Comparison of ENCODE assay signal across 12 mouse cellular contexts in genomic region chr2:32496190-32496589, GRCm38 (mm10). TPM values are rescaled to one million over a fixed set of nuclear protein-coding genes. Genes with fewer than 3 reads are reported as not detected.
A peak's percentile ranks its signal among the peaks of the same experiment; 100 is the strongest.
DNase-seq lines count a peak whose midpoint lies in the region; ATAC-seq and TF ChIP-seq lines count a peak whose summit lies in the region.
"Had no signal": no experiment of that assay in that cellular context is flagged by ENCODE, and none has a peak within 500 bp of the region (broad histone marks: within the 10 kb centered on the region; RNA-seq: fewer than 3 reads in every experiment).

No protein-coding gene starts in this region.

- peak; percentile 22 to 32 for DNase-seq in spleen, postnatal 36 days (ENCODE audit: low spot score in 2 of 2)
- DNase-seq in spleen, postnatal 4 days (ENCODE audit: low spot score in 2 of 2): no peak
- peak; percentile 50 to 69 for DNase-seq in natural killer cell, adult 2 months (ENCODE audit: low spot score in 2 of 2)
- DNase-seq in stomach, postnatal 0 days (ENCODE audit: low spot score): no peak
- no peak for DNase-seq in right cerebral cortex, postnatal 10 days (ENCODE audit: low spot score in 2 of 2)
- DNase-seq: cerebellum, adult 9-10 months; heart, postnatal 10 days had no signal

- ATAC-seq in liver, embryonic 12.5 days: peak; percentile 36; the same call in 1 of the 2 replicates
- ATAC-seq in forebrain, embryonic 12.5 days (ENCODE audit: low FRiP score): no peak
- no peak for ATAC-seq in stomach, postnatal 0 days (ENCODE audit: low FRiP score, low TSS enrichment)
- ATAC-seq: midbrain, embryonic 16.5 days had no signal

- 0 out of 2 replicates have a peak, but pooled peaks cover 4% of the 10 kb centered on the region for H3K9me3 ChIP-seq in liver, embryonic 12.5 days (replicated peaks)
- no peaks in the 10 kb centered on the region for H3K9me3 ChIP-seq in forebrain, embryonic 12.5 days
- no peaks in the 10 kb centered on the region for H3K9me3 ChIP-seq in stomach, postnatal 0 days (ENCODE audit: control insufficient read depth, low read length)
- H3K9me3 ChIP-seq: limb, embryonic 15.5 days had no signal

- H3K4me3 ChIP-seq in liver, embryonic 12.5 days: peak overlapping the region; percentile 45; the same call in 1 of the 2 replicates
- no peak overlapping the region for H3K4me3 ChIP-seq in forebrain, embryonic 12.5 days (replicated peaks)
- no peak overlapping the region for H3K4me3 ChIP-seq in stomach, postnatal 0 days (ENCODE audit: low read depth, low read length)
- H3K4me3 ChIP-seq: layer of hippocampus, adult 2 months; limb, embryonic 15.5 days had no signal

- no peaks in the 10 kb centered on the region for H3K27me3 ChIP-seq in liver, embryonic 12.5 days (replicated peaks)
- no peaks in the 10 kb centered on the region for H3K27me3 ChIP-seq in forebrain, embryonic 12.5 days
- H3K27me3 ChIP-seq in stomach, postnatal 0 days (ENCODE audit: control insufficient read depth, insufficient read depth, low read length): no peaks in the 10 kb centered on the region
- H3K27me3 ChIP-seq: limb, embryonic 15.5 days had no signal

- H3K9ac ChIP-seq in liver, embryonic 12.5 days: no peak overlapping the region
- no peak overlapping the region for H3K9ac ChIP-seq in forebrain, embryonic 12.5 days
- H3K9ac ChIP-seq in stomach, postnatal 0 days (ENCODE audit: low read length): no peak overlapping the region
- H3K9ac ChIP-seq: limb, embryonic 15.5 days had no signal

- WGBS in liver, embryonic 12.5 days (ENCODE audit: insufficient replicate concordance): 19% methylated on average over 5 of the region's 5 CpGs
- 75% methylated on average over 5 of the region's 5 CpGs for WGBS in forebrain, embryonic 12.5 days
- WGBS in stomach, postnatal 0 days: 46% methylated on average over 5 of the region's 5 CpGs

- no peaks in the 10 kb centered on the region for H3K36me3 ChIP-seq in liver, embryonic 12.5 days
- no peaks in the 10 kb centered on the region for H3K36me3 ChIP-seq in forebrain, embryonic 12.5 days (replicated peaks)
- H3K36me3 ChIP-seq in stomach, postnatal 0 days (ENCODE audit: control insufficient read depth, insufficient read depth, low read length): no peaks in the 10 kb centered on the region
- H3K36me3 ChIP-seq: limb, embryonic 15.5 days had no signal

- 0 out of 2 replicates have a peak overlapping the region, but pooled peaks have one; percentile 67 for H3K27ac ChIP-seq in liver, embryonic 12.5 days
- H3K27ac ChIP-seq in forebrain, embryonic 12.5 days: no peak overlapping the region
- H3K27ac ChIP-seq in stomach, postnatal 0 days (replicated peaks): no peak overlapping the region
- H3K27ac ChIP-seq: layer of hippocampus, adult 2 months; limb, embryonic 15.5 days had no signal

- H3K4me2 ChIP-seq in liver, embryonic 12.5 days: peak overlapping the region; percentile 78
- H3K4me2 ChIP-seq in forebrain, embryonic 12.5 days: no peak overlapping the region
- H3K4me2 ChIP-seq in stomach, postnatal 0 days (replicated peaks; ENCODE audit: low read depth): no peak overlapping the region
- H3K4me2 ChIP-seq: limb, embryonic 15.5 days had no signal

- no peak for TF ChIP-seq EP300 in stomach, postnatal 0 days (optimal IDR thresholded peaks at IDR 0.05)

- peaks cover 37% of the 10 kb centered on the region for H3K4me1 ChIP-seq in liver, embryonic 12.5 days
- H3K4me1 ChIP-seq in forebrain, embryonic 12.5 days: no peaks in the 10 kb centered on the region
- H3K4me1 ChIP-seq in stomach, postnatal 0 days (replicated peaks; ENCODE audit: control insufficient read depth, insufficient read depth): no peaks in the 10 kb centered on the region
- H3K4me1 ChIP-seq: limb, embryonic 15.5 days had no signal

- TF ChIP-seq CTCF in stomach, postnatal 0 days (IDR thresholded peaks at IDR 0.05; ENCODE audit: low read depth): no peak

RNA-seq across cellular contexts. Expression of gene Fam102a, which starts 38.9 kb away (rescaled TPM):
- polyA plus RNA-seq in liver, embryonic 12.5 days (2016; fragmentation: Nextera tagmentation; extraction: Ambion mirVana): 2.4 and 2.5 TPM in 2 replicates
- 8.7 and 9.6 TPM in 2 replicates for polyA plus RNA-seq in forebrain, embryonic 12.5 days (2016; fragmentation: Nextera tagmentation; extraction: Ambion mirVana)
- 16.6 and 20.2 TPM in 2 replicates for polyA plus RNA-seq in stomach, postnatal 0 days (2015; fragmentation: Nextera tagmentation; extraction: Ambion mirVana)

RNA-seq across cellular contexts. Expression of gene Slc25a25, which starts 44.9 kb away (rescaled TPM):
- polyA plus RNA-seq in liver, embryonic 12.5 days (2016; fragmentation: Nextera tagmentation; extraction: Ambion mirVana): 11.4 and 11.9 TPM in 2 replicates
- 38.8 and 39.9 TPM in 2 replicates for polyA plus RNA-seq in forebrain, embryonic 12.5 days (2016; fragmentation: Nextera tagmentation; extraction: Ambion mirVana)
- 11.1 and 11.5 TPM in 2 replicates for polyA plus RNA-seq in stomach, postnatal 0 days (2015; fragmentation: Nextera tagmentation; extraction: Ambion mirVana)

RNA-seq across cellular contexts. Expression of gene Naif1, which starts 45.9 kb away (rescaled TPM):
- polyA plus RNA-seq in liver, embryonic 12.5 days (2016; fragmentation: Nextera tagmentation; extraction: Ambion mirVana): 2.9 and 3.2 TPM in 2 replicates
- 6.1 and 6.2 TPM in 2 replicates for polyA plus RNA-seq in forebrain, embryonic 12.5 days (2016; fragmentation: Nextera tagmentation; extraction: Ambion mirVana)
- polyA plus RNA-seq in stomach, postnatal 0 days (2015; fragmentation: Nextera tagmentation; extraction: Ambion mirVana): 2.5 and 2.6 TPM in 2 replicates

Comparison
In these comparisons a context has a peak if more than half of its experiments do, and no peak if none do; other contexts are left out.
1. DNase-seq: peak in spleen, postnatal 36 days (2 of 2) and natural killer cell, adult 2 months (2 of 2); none in spleen, postnatal 4 days (0 of 2), stomach, postnatal 0 days (single experiment) and right cerebral cortex, postnatal 10 days (0 of 2).